Mouse (Mus musculus): Measurements from ENCODE around the gene Krt20. TPM values are rescaled to one million over a fixed set of nuclear protein-coding genes. Genes with fewer than 3 reads are reported as not detected.

Gene Krt20
- polyA plus RNA-seq (2015; fragmentation: Nextera tagmentation; extraction: Ambion mirVana): 0.17 and 0.22 TPM in 2 replicates

DNA sequence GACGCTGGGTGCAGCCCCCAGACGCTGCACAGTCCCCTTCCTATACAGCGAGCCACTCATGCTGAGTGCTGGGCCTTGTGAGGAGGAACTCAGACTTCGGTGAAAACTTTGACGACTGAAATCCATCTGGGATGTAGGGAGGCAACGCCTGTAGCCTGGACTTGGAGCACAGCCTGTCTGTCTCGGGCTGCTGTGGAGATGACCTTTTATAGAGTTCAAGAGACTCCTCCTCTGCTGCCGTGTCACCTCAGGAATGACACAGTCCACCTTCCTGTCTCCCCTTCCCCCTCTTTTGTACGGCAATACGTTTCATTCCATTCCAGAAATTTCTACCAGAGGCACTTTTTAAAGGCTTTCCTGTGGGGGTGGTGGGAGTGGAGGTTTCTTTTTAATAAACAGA, at the start of gene Krt20:
Gene Krt20, minus strand, starts transcription at position 179 of the 400 bp plus-strand sequence.
- Histone ChIP-seq H3K9ac (no peak within 1 kb of the TSS), H3K4me2 (no peak within 1 kb of the TSS), H3K9me3 (no peaks in the 10 kb centered on the region), H3K36me3 (no peaks in the 10 kb centered on the region), H3K4me1 (replicated peaks) (no peaks in the 10 kb centered on the region), H3K27me3 (no peaks in the 10 kb centered on the region), H3K4me3 (no peak within 1 kb of the TSS), H3K27ac (no peak within 1 kb of the TSS)
- 65% methylated on average over 10 of the region's 10 CpGs for WGBS
- no peak for ATAC-seq (ENCODE audit: low FRiP score)

DNA sequence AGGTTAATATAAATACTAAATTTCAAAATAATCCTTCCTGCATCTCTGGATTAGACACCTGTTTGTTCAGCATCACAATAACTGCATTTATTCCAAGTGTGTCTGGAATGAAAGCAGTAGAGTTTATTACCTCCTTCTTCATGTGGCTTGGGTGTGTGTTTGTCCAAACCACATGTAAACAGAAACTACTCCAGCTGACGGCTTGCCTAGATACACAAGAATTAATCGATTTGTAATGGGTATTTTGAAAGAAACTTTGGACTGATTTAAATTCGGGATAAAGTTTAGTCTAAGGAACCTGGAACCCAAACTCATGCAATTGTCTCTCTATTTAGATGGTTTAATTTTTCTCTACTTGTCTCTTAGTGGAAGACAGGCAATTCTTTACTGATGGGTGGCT, 37.0 kb upstream of the Krt20 start:
- no peak overlapping the region for H3K27ac ChIP-seq
- WGBS: 82% methylated on average over 3 of the region's 3 CpGs
- no peak overlapping the region for H3K4me3 ChIP-seq
- H3K27me3 ChIP-seq: no peaks in the 10 kb centered on the region
- no peak overlapping the region for H3K9ac ChIP-seq
- no peaks in the 10 kb centered on the region for H3K4me1 ChIP-seq (replicated peaks)
- H3K4me2 ChIP-seq: no peak overlapping the region
- no peaks in the 10 kb centered on the region for H3K9me3 ChIP-seq
- ATAC-seq (ENCODE audit: low FRiP score): no peak
- no peaks in the 10 kb centered on the region for H3K36me3 ChIP-seq

DNA sequence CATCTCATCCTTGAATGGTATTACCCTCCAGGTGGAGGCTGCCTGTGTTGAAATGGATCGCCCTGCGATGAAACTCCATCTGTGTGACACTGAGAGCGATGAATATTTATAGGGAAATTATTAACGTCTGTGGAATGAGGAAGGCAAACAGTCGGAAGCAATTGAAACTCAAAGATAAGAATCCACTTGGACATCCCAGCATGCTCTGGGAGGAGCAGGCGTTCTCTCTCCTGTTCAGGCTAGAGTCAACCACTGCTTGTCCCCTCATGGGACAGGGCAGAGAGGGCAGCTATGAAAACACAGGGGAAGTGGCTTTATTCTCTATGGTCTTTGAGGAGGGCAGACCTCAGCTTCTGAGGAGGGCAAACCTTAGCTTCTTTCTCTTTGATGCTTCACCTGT, 35.5 kb upstream of the Krt20 start:
- no peaks in the 10 kb centered on the region for H3K9me3 ChIP-seq
- H3K4me3 ChIP-seq: no peak overlapping the region
- H3K4me1 ChIP-seq (replicated peaks): no peaks in the 10 kb centered on the region
- no peaks in the 10 kb centered on the region for H3K27me3 ChIP-seq
- ATAC-seq (ENCODE audit: low FRiP score): no peak
- H3K36me3 ChIP-seq: no peaks in the 10 kb centered on the region
- no peak overlapping the region for H3K9ac ChIP-seq
- H3K27ac ChIP-seq: no peak overlapping the region
- H3K4me2 ChIP-seq: no peak overlapping the region
- 80% methylated on average over 6 of the region's 6 CpGs for WGBS

DNA sequence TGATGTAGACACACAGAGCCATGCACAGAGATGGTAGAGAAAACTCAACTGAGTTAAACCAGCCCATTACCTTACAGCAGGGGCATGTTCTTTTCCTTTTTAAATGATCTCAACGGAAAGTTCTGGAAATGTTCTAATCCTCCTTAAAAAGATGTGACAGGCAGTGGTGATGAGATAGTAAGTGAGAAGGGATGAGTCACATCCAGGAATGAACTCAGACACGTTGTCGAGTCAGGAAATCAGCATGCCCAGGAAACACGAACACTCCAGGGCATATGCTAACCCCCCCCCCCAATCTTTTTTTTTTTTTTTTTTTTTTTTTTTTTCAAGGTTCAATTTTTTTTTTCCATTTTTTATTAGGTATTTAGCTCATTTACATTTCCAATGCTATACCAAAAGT, 34.5 kb upstream of the Krt20 start:
- Histone ChIP-seq H3K9ac (no peak overlapping the region), H3K9me3 (no peaks in the 10 kb centered on the region), H3K4me3 (no peak overlapping the region), H3K36me3 (no peaks in the 10 kb centered on the region), H3K4me1 (replicated peaks) (no peaks in the 10 kb centered on the region), H3K27me3 (no peaks in the 10 kb centered on the region), H3K4me2 (no peak overlapping the region), H3K27ac (no peak overlapping the region)
- no peak for ATAC-seq (ENCODE audit: low FRiP score)
- WGBS: 86% methylated on average over 4 of the region's 4 CpGs

DNA sequence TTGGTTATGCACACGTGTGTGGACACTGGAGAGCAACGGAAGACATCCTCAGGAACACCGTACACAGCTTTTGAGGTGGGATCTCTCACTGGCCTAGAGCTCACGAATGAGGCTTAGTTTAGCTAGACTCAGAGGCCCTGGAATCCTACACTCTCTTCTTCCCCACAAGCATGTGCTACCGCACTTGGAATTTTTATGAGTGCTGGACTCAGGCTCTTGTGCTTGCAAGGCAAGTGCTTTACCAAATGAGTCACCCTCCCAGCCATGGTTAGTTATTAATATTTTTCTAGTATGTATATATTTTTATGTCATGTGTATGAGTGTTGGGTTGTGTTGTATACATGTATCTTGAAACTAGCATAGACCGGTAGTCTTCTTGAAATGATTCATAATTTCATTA, 34.0 kb upstream of the Krt20 start:
- ATAC-seq (ENCODE audit: low FRiP score): no peak
- no peak overlapping the region for H3K4me2 ChIP-seq
- WGBS: 93% methylated on average over 6 of the region's 6 CpGs
- no peaks in the 10 kb centered on the region for H3K9me3 ChIP-seq
- H3K27ac ChIP-seq: no peak overlapping the region
- H3K36me3 ChIP-seq: no peaks in the 10 kb centered on the region
- H3K4me3 ChIP-seq: no peak overlapping the region
- no peak overlapping the region for H3K9ac ChIP-seq
- no peaks in the 10 kb centered on the region for H3K4me1 ChIP-seq (replicated peaks)
- H3K27me3 ChIP-seq: no peaks in the 10 kb centered on the region

DNA sequence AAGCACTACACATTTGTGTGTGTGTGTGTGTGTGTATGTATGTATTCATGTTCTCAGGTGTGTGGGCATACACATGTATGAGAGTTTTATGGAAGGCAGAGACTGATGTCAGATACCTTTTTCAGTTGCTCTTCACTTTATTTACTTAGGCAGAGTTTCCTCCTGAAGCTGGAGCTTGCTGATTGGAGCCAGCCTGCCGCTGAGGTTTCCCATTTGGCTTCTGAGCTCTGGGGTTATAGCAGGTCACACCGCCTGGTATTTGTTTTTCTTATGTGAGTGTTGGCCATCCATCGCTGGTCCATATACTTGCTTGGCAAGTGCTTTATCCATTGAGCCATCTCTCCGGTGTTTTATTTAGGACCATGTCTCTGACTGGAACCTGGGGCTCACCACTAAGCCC, 31.3 kb upstream of the Krt20 start:
- no peaks in the 10 kb centered on the region for H3K4me1 ChIP-seq (replicated peaks)
- no peak overlapping the region for H3K4me2 ChIP-seq
- no peaks in the 10 kb centered on the region for H3K36me3 ChIP-seq
- H3K27me3 ChIP-seq: no peaks in the 10 kb centered on the region
- no peak for ATAC-seq (ENCODE audit: low FRiP score)
- H3K9ac ChIP-seq: no peak overlapping the region
- 92% methylated on average over 4 of the region's 4 CpGs for WGBS
- H3K27ac ChIP-seq: no peak overlapping the region
- H3K9me3 ChIP-seq: no peaks in the 10 kb centered on the region
- no peak overlapping the region for H3K4me3 ChIP-seq

DNA sequence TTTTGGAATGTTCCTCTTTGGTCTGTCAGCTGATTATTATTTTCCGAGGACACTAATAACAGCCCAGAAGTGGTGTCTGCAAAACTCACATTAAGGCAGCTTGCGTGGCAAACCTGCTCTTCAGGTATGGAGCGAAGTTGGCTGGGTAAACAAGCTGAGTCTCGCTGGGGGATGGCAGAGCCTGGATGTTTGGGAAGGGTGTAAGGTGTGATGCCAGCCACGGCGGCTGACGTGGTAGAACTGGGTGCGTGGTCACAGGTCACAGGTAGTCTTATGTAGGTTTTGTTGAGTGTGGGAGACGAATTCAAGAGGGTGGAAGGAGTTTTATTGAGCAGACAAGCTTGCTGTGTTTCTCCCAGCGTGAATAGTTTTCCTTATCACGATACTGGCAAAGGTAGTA, 30.6 kb upstream of the Krt20 start:
- H3K36me3 ChIP-seq: no peaks in the 10 kb centered on the region
- no peak overlapping the region for H3K4me2 ChIP-seq
- no peak for ATAC-seq (ENCODE audit: low FRiP score)

DNA sequence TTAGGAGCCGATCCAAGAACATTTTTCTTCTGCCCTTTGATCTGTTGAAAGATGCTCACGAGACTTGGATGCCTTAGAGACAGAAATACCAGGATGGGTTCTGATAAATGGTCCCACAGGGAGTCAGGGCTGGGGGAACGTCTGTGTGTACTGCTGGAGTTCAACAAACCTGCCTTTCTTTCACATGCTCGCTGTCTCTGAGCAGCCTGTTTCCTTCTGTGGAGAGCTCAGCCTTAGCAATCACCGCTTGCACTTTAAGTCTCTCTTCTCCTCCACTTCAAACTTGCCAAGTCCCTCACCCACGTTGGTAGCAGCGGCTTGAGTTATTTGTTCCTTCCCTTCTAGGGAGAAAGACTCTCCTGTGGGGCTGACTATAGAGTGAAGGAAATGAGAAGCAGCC, 28.4 kb upstream of the Krt20 start:
- Histone ChIP-seq H3K27ac (no peak overlapping the region), H3K4me3 (no peak overlapping the region), H3K9ac (peak overlapping the region; percentile 51), H3K36me3 (no peaks in the 10 kb centered on the region), H3K4me1 (replicated peaks) (no peaks in the 10 kb centered on the region), H3K27me3 (0 out of 2 replicates have a peak, but pooled peaks cover 3% of the 10 kb centered on the region), H3K9me3 (no peaks in the 10 kb centered on the region), H3K4me2 (no peak overlapping the region)
- 50% methylated on average over 7 of the region's 7 CpGs for WGBS
- no peak for ATAC-seq (ENCODE audit: low FRiP score)

More for the DNA sequence above, 30.6 kb upstream of the Krt20 start:
- Histone ChIP-seq H3K27ac (no peak overlapping the region), H3K27me3 (0 out of 2 replicates have a peak, but pooled peaks cover 3% of the 10 kb centered on the region), H3K9ac (no peak overlapping the region), H3K9me3 (no peaks in the 10 kb centered on the region), H3K4me1 (replicated peaks) (no peaks in the 10 kb centered on the region), H3K4me3 (no peak overlapping the region)
- 88% methylated on average over 11 of the region's 11 CpGs for WGBS

DNA sequence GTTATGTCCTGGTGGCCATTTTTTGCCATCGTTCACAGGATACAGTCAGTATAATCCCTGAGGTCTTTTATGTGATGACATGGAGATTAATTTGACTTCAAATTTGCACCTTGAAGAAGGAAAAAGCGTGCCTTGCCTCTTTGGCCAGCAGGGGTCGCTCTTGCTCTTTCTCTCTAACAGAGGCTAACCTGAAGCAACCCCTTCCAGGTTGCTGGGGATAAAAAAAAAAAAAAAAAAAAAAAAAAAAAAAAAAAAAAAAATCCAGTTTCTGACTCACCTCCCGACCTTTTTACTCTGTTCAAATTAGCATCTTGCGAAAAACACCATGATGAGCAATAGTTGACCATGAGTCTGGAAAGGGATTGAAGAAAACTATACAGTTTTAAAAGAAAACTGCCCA, 26.9 kb upstream of the Krt20 start:
- Histone ChIP-seq H3K36me3 (no peaks in the 10 kb centered on the region), H3K4me3 (no peak overlapping the region), H3K27me3 (0 out of 2 replicates have a peak, but pooled peaks cover 3% of the 10 kb centered on the region), H3K4me1 (replicated peaks) (no peaks in the 10 kb centered on the region), H3K9me3 (no peaks in the 10 kb centered on the region), H3K9ac (no peak overlapping the region), H3K4me2 (no peak overlapping the region), H3K27ac (no peak overlapping the region)
- 6% methylated on average over 5 of the region's 5 CpGs for WGBS
- no peak for ATAC-seq (ENCODE audit: low FRiP score)

DNA sequence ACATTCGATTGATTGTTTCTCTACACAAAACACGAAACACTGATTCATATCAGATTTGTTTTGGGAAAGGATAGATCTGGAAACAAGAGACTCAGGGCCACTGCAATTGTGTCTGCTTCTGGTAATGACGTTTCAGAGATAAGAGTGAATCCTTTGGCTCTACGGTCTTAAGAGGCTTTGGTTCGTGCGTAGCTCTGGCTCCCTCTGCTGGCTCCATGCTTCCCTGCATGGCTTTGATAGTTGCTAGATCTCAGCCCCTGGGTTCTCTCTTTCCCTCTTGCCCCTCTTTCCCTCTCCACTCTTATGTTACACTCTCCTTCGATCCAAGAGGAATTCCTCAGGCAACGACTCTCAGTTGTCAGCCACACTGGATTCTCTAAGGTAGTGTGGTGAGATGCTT, 25.2 kb upstream of the Krt20 start:
- 10% methylated on average over 8 of the region's 8 CpGs for WGBS
- no peak overlapping the region for H3K4me3 ChIP-seq
- no peak for ATAC-seq (ENCODE audit: low FRiP score)
- no peaks in the 10 kb centered on the region for H3K9me3 ChIP-seq
- 0 out of 2 replicates have a peak, but pooled peaks cover 3% of the 10 kb centered on the region for H3K27me3 ChIP-seq
- H3K4me1 ChIP-seq (replicated peaks): no peaks in the 10 kb centered on the region
- H3K36me3 ChIP-seq: no peaks in the 10 kb centered on the region
- no peak overlapping the region for H3K27ac ChIP-seq
- H3K4me2 ChIP-seq: no peak overlapping the region
- H3K9ac ChIP-seq: no peak overlapping the region

DNA sequence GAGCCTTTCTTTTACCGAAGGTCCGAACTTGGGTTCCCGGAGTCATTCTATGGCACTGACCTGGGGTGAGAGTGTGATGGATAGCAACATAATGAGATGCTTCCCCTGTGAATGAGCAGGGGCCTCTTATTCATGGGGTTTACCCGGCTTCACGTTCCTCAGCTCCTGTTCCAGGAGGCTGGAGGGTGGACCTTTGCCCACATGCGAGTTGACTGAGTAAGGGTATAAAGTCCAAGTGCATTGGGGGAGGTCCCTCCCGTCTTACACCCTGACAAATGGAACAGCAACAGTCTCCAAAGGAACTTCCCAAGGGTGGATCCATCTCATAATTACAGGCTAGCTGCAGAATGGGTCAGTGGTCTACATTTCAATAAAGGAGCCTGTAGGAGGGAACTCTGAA, 23.8 kb upstream of the Krt20 start:
- H3K4me1 ChIP-seq (replicated peaks): no peaks in the 10 kb centered on the region
- H3K9me3 ChIP-seq: no peaks in the 10 kb centered on the region
- no peak overlapping the region for H3K4me3 ChIP-seq
- H3K27ac ChIP-seq: no peak overlapping the region
- no peak overlapping the region for H3K4me2 ChIP-seq
- H3K27me3 ChIP-seq: 0 out of 2 replicates have a peak, but pooled peaks cover 3% of the 10 kb centered on the region
- no peak for ATAC-seq (ENCODE audit: low FRiP score)
- H3K36me3 ChIP-seq: no peaks in the 10 kb centered on the region
- H3K9ac ChIP-seq: no peak overlapping the region
- 51% methylated on average over 7 of the region's 7 CpGs for WGBS

DNA sequence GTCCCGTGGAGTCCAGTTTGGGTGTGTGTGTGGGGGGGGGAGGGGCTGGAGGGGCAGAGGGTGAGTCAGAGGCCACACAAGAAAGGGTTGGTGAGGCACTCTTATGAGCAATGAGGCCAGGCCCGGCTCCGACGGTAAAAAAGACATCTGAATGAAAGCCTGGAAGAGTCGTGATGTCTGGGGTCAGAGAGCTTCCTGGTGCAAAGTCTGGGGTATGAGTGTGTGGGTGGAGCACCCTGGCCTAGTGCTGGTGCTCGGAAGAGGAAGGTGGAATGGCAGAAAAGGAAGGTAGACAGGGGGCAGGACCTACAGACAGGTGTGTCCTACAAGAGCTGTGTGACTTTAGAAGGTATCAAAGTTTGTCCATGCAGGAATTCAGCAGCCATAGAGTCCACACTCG, 20.9 kb upstream of the Krt20 start:
- Histone ChIP-seq H3K27me3 (0 out of 2 replicates have a peak, but pooled peaks cover 1% of the 10 kb centered on the region), H3K9me3 (no peaks in the 10 kb centered on the region), H3K4me1 (replicated peaks) (no peaks in the 10 kb centered on the region), H3K27ac (no peak overlapping the region), H3K4me2 (no peak overlapping the region), H3K9ac (no peak overlapping the region), H3K36me3 (no peaks in the 10 kb centered on the region), H3K4me3 (no peak overlapping the region)
- WGBS: 64% methylated on average over 7 of the region's 7 CpGs
- no peak for ATAC-seq (ENCODE audit: low FRiP score)

DNA sequence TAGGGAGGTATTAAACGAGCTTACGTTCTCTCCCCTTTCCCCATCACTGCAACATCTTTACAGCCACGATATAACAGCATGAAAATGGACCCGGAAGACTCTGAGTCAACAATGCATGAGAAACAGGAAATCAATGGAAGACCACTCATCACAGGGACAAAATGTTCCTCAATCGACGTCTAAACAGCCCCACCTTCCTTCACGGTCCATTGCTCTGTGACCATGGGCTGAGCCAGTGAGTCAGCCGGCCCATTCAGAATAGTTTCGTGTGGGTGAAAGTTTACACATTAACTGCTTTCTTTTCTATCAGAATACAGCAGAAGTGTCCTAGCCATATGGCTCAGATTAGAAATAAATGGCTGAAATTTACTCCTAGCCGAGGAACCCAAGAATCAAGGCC, 16.8 kb upstream of the Krt20 start:
- H3K9me3 ChIP-seq: no peaks in the 10 kb centered on the region
- H3K4me1 ChIP-seq (replicated peaks): no peaks in the 10 kb centered on the region
- no peaks in the 10 kb centered on the region for H3K36me3 ChIP-seq
- WGBS: 53% methylated on average over 10 of the region's 10 CpGs
- ATAC-seq (ENCODE audit: low FRiP score): no peak
- H3K27ac ChIP-seq: no peak overlapping the region
- no peak overlapping the region for H3K9ac ChIP-seq
- no peak overlapping the region for H3K4me3 ChIP-seq
- H3K4me2 ChIP-seq: no peak overlapping the region
- no peaks in the 10 kb centered on the region for H3K27me3 ChIP-seq
